Mouse (Mus musculus): ENCODE measurements at regions not wholly inside any gene's neighbourhood (a gene's known extent, or its start where the extent isn't known, plus 50 kb on each side); places are given as distances from the start of the nearest gene placed in this dataset.

GRCm38 (mm10) chr12:45133415-45133814 is 58.9 kb upstream of the Stxbp6 start:
- Histone ChIP-seq H3K9me3 (no peaks in the 10 kb centered on the region), H3K27ac (replicated peaks) (no peak overlapping the region), H3K36me3 (replicated peaks) (no peaks in the 10 kb centered on the region), H3K27me3 (replicated peaks; ENCODE audit: low read depth, poor library complexity, severe bottlenecking) (no peaks in the 10 kb centered on the region), H3K4me1 (no peaks in the 10 kb centered on the region), H3K4me3 (no peak overlapping the region)
- whole genome bisulfite sequencing: 87% methylated on average over 2 of the region's 2 CpGs
- no peak for DNase-seq (ENCODE audit: low spot score)

- 88% methylated on average over 5 of the region's 5 CpGs for WGBS
Observed at GRCm38 (mm10) chr12:45131139-45131538, 56.6 kb upstream of the Stxbp6 start.

DNA sequence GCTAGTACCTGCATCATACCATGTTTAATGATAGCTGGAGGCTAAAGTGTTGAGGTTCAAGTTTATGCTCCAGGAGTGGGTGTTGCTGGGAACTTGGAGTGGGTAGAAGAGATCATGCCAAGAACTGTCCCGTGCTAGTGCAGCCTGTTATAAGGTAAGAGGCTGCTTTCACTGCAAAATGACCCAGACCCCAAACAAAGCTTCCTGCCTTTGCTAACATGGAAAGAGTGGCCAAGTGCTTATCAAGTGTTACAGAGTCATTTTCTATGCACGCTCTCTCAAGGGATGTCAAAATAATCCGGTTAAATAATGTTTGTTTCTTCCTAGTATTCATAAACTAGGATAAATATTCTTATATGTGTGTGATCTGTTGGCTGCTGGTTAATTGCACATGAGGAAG is 51.4 kb upstream of the Stxbp6 start:
- DNase-seq (ENCODE audit: low spot score): no peak
- Histone ChIP-seq H3K9me3 (no peaks in the 10 kb centered on the region), H3K36me3 (replicated peaks) (no peaks in the 10 kb centered on the region), H3K4me1 (no peaks in the 10 kb centered on the region), H3K27me3 (replicated peaks; ENCODE audit: low read depth, poor library complexity, severe bottlenecking) (no peaks in the 10 kb centered on the region), H3K4me3 (no peak overlapping the region), H3K27ac (replicated peaks) (no peak overlapping the region)
- WGBS: 83% methylated on average over 3 of the region's 3 CpGs

More at GRCm38 (mm10) chr12:45131139-45131538, 56.6 kb upstream of the Stxbp6 start:
- no peak overlapping the region for H3K4me3 ChIP-seq
- H3K9me3 ChIP-seq: no peaks in the 10 kb centered on the region
- DNase-seq (ENCODE audit: low spot score): no peak
- no peak overlapping the region for H3K27ac ChIP-seq (replicated peaks)
- no peaks in the 10 kb centered on the region for H3K27me3 ChIP-seq (replicated peaks; ENCODE audit: low read depth, poor library complexity, severe bottlenecking)
- H3K4me1 ChIP-seq: no peaks in the 10 kb centered on the region
- H3K36me3 ChIP-seq (replicated peaks): no peaks in the 10 kb centered on the region
